Mouse (Mus musculus) cerebellum, adult 9-10 months (tissue): ENCODE measurements at regions not wholly inside any gene's neighbourhood (a gene's known extent, or its start where the extent isn't known, plus 50 kb on each side); places are given as distances from the start of the nearest gene placed in this dataset.

Source experiments
- DNase-seq: peaks from one replicate; pipeline ENCODE4 v3.0.0; 2022

DNA sequence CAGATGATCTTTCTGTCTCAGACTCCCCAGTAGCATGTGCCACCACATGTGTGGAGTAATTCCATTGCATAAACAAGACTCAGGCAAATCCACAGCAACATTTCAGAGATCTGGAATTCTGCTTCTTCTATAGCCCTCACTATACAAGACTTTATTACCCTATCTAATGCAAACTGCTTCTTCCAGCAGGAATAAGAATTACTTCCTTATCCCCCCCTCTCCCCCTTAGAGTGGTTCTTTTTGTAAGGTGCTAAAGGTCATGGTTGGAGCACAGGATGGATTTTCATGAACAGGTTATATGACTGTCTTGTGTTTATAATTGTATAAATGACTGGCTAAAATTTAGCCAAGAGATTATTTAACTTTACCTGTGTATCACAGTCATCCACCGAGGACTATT, 5037.4 kb downstream of the 9330182O14Rik start:
- DNase-seq: no peak

DNA sequence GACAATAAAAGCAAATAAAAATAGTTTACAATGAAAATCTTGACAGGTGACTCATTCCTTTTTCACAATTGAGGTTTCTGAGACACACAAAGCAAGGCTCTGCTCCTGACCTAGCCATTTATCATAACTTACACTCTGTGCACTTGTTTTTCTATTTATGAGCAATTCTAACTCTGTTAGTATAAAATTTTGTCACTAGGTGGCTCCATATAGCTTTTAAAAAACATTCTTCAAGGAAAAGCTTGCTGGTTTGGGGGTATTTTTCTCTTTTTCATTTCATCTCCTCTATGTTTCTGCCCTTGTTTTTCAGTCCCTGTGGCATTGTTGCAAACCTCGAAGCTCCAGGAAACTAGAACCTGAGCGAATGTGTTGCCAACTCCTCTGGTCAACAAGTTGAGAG, 5044.2 kb downstream of the 9330182O14Rik start:
- peak; percentile 7 for DNase-seq

- no peak for DNase-seq
These were observed 5046.0 kb downstream of the 9330182O14Rik start for GRCm38 (mm10) chr15:45180173-45180572.
